Mouse (Mus musculus) intestine, postnatal 0 days (tissue): Measurements from ENCODE around the gene Tbck. TPM values are rescaled to one million over a fixed set of nuclear protein-coding genes. Genes with fewer than 3 reads are reported as not detected.

Source experiments
- ATAC-seq: fragments of 200-750 bp; cut with Nextera tagmentation; 2 replicates; pipeline ENCODE4 v1.8.0; 2017; ENCODE audit warnings: mild to moderate bottlenecking, moderate TSS enrichment, moderate library complexity
- H3K27ac ChIP-seq: fragments of 300-500 bp; sonication (generic); 2 replicates; pipeline ENCODE4 v1.5.1; 2014; ENCODE audit warnings: mild to moderate bottlenecking, low read depth, low read length, moderate library complexity
- H3K27me3 ChIP-seq: fragments of 300-500 bp; sonication (generic); replicated peaks from 2 replicates; pipeline ENCODE4 v1.6.1; 2014; ENCODE audit warnings: low read length, mixed read lengths; ENCODE audit not compliant: control insufficient read depth, insufficient read depth
- H3K36me3 ChIP-seq: fragments of 300-500 bp; sonication (generic); 2 replicates; pipeline ENCODE4 v1.6.1; 2014; ENCODE audit warnings: mild to moderate bottlenecking, moderate library complexity; ENCODE audit not compliant: control insufficient read depth, insufficient read depth
- H3K4me1 ChIP-seq: fragments of 300-500 bp; sonication (generic); replicated peaks from 2 replicates; pipeline ENCODE4 v1.6.1; 2014; ENCODE audit warnings: antibody characterized with exemption, low read length, mixed read lengths; ENCODE audit not compliant: control insufficient read depth, insufficient read depth
- H3K4me2 ChIP-seq: fragments of 300-500 bp; sonication (generic); replicated peaks from 2 replicates; pipeline ENCODE4 v1.6.1; 2014; ENCODE audit warnings: low read depth, mild to moderate bottlenecking, moderate library complexity
- H3K4me3 ChIP-seq: fragments of 300-500 bp; sonication (generic); 2 replicates; pipeline ENCODE4 v1.5.1; 2014; ENCODE audit warnings: low read depth, low read length
- H3K9ac ChIP-seq: fragments of 300-500 bp; sonication (generic); 2 replicates; pipeline ENCODE4 v1.6.1; 2014; ENCODE audit warnings: mild to moderate bottlenecking, low read depth, low read length
- H3K9me3 ChIP-seq: fragments of 300-500 bp; sonication (generic); 2 replicates; pipeline ENCODE4 v1.6.1; 2016; ENCODE audit warnings: mixed run types; ENCODE audit not compliant: control insufficient read depth
- CTCF ChIP-seq: sonication (generic); IDR thresholded peaks from 2 replicates; pipeline ENCODE4 v1.5.1; 2016; ENCODE audit warnings: low read depth, mild to moderate bottlenecking, control low read depth, antibody characterized with exemption, moderate library complexity
- WGBS: fragments of 180-500 bp; shearing (Covaris S2); extraction: QIAGEN DNeasy Blood & Tissue Kit; methylation state at CpG from one replicate; pipeline ENCODE4 v1.1.7; 2014; 5-methylcytosine and 5-hydroxymethylcytosine counted together
- polyA plus RNA-seq: library from polyadenylated mRNA; unstranded; fragments of >200 nt; fragmentation: Nextera tagmentation; extraction: Ambion mirVana; gene quantifications from 2 replicates; pipeline ENCODE4 v1.2.1, GENCODE M21; 2015

Tbck gene
- polyA plus RNA-seq, 1 experiment from 2014 or later = 7.7 TPM

GRCm38 (mm10) chr3:132704216-132704615 is 20.3 kb downstream of the Tbck start:
- Histone ChIP-seq H3K4me1 (no peaks in the 10 kb centered on the region), H3K4me3 (no peak overlapping the region), H3K27me3 (no peaks in the 10 kb centered on the region), H3K36me3 (peaks cover 7% of the 10 kb centered on the region; the same call in 1 of the 2 replicates), H3K27ac (no peak overlapping the region), H3K9ac (no peak overlapping the region), H3K9me3 (no peaks in the 10 kb centered on the region), H3K4me2 (no peak overlapping the region)
- WGBS = 71% methylated on average over 3 of the region's 3 CpGs
- ATAC-seq = no peak
- TF ChIP-seq CTCF = no peak

GRCm38 (mm10) chr3:132706977-132707376 is 23.0 kb downstream of the Tbck start:
- no peaks in the 10 kb centered on the region for H3K4me1 ChIP-seq
- 0 out of 2 replicates have a peak, but pooled peaks have one; percentile 8 for TF ChIP-seq CTCF
- no peak for ATAC-seq
- H3K27me3 ChIP-seq = no peaks in the 10 kb centered on the region
- H3K36me3 ChIP-seq = no peaks in the 10 kb centered on the region; the same call in 1 of the 2 replicates
- no peak overlapping the region for H3K27ac ChIP-seq
- no peak overlapping the region for H3K4me3 ChIP-seq
- no peaks in the 10 kb centered on the region for H3K9me3 ChIP-seq
- no peak overlapping the region for H3K4me2 ChIP-seq
- H3K9ac ChIP-seq = no peak overlapping the region
- WGBS = 83% methylated on average over 4 of the region's 4 CpGs

GRCm38 (mm10) chr3:132713913-132714312 is 30.0 kb downstream of the Tbck start:
- Histone ChIP-seq H3K27ac (no peak overlapping the region), H3K4me2 (no peak overlapping the region), H3K4me1 (no peaks in the 10 kb centered on the region), H3K36me3 (peaks cover 4% of the 10 kb centered on the region; the same call in 1 of the 2 replicates), H3K27me3 (no peaks in the 10 kb centered on the region), H3K9ac (no peak overlapping the region), H3K4me3 (no peak overlapping the region), H3K9me3 (no peaks in the 10 kb centered on the region)
- ATAC-seq = no peak
- TF ChIP-seq CTCF = no peak
- 71% methylated on average over 5 of the region's 5 CpGs for WGBS

GRCm38 (mm10) chr3:132717316-132717715 is 33.4 kb downstream of the Tbck start:
- Histone ChIP-seq H3K36me3 (peaks cover 14% of the 10 kb centered on the region; the same call in 1 of the 2 replicates), H3K27ac (no peak overlapping the region), H3K4me3 (no peak overlapping the region), H3K9ac (no peak overlapping the region), H3K4me1 (no peaks in the 10 kb centered on the region), H3K9me3 (no peaks in the 10 kb centered on the region), H3K4me2 (no peak overlapping the region), H3K27me3 (no peaks in the 10 kb centered on the region)
- no peak for TF ChIP-seq CTCF
- ATAC-seq = no peak
- 96% methylated on average over 4 of the region's 4 CpGs for WGBS

GRCm38 (mm10) chr3:132724326-132724725 is 40.4 kb downstream of the Tbck start:
- TF ChIP-seq CTCF = no peak
- ATAC-seq = no peak

GRCm38 (mm10) chr3:132744287-132745146 is 60.6 kb downstream of the Tbck start:
- Histone ChIP-seq H3K4me3 (no peak overlapping the region), H3K4me1 (no peaks in the 10 kb centered on the region), H3K27ac (no peak overlapping the region), H3K4me2 (no peak overlapping the region), H3K36me3 (peaks cover 5% of the 10 kb centered on the region), H3K9me3 (no peaks in the 10 kb centered on the region), H3K27me3 (no peaks in the 10 kb centered on the region), H3K9ac (no peak overlapping the region)
- WGBS = 82% methylated on average over 10 of the region's 10 CpGs
- no peak for ATAC-seq
- no peak for TF ChIP-seq CTCF

More at GRCm38 (mm10) chr3:132724326-132724725, 40.4 kb downstream of the Tbck start:
- Histone ChIP-seq H3K9ac (no peak overlapping the region), H3K27ac (no peak overlapping the region), H3K9me3 (no peaks in the 10 kb centered on the region), H3K4me3 (no peak overlapping the region), H3K36me3 (peaks cover 35% of the 10 kb centered on the region), H3K4me2 (no peak overlapping the region), H3K4me1 (no peaks in the 10 kb centered on the region), H3K27me3 (no peaks in the 10 kb centered on the region)
- WGBS = 90% methylated on average over 3 of the region's 3 CpGs
